Mouse (Mus musculus) MN1 (cell line): ENCODE measurements around the gene Olfr985.

Experiments used
- DNase-seq: peaks from one replicate; pipeline ENCODE4 v3.0.0-alpha.2; 2016; ENCODE audit warnings: low spot score

The Olfr985 gene

DNA sequence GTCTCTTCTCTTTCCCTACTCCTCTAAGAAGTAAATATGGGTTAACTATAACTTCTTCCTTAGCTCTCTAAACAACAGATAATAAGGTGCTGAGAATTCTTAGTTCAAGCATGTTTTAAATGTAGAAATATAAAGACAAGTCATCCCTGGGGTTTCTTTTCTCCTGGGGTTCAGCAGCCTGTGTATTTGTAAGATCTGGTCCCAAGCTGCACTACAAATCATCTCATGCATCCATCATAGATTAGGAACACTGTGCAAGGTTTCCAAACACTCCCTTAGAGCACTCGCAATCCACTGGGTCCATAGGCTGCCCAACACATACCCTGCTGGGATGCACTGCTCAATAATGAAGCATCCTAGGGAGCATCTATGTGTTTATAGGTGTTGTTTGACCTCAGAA is at the start of gene Olfr985:
Gene Olfr985, minus strand, starts transcription at position 101 of the 400 bp plus-strand sequence.
- no peak for DNase-seq

DNA sequence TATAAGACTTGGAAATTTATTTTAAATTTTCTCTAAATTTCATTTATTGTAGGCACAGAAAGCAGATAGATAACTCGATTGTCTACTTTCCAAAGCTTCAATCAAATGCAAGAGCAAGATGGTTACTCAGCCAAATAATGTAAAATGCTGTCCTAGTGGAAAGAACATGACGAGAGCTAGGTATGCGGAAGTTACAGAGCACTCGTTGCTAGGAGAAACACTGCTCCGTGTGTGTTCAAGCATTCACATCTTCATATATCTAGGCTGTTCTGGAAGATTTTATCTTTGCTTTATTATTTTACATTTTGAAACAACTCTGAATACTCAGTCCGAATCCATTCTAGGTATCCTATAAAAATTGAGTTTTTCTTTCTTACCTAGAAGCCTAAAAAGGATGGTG is 47.0 kb upstream of the Olfr985 start:
- DNase-seq, result no peak

DNA sequence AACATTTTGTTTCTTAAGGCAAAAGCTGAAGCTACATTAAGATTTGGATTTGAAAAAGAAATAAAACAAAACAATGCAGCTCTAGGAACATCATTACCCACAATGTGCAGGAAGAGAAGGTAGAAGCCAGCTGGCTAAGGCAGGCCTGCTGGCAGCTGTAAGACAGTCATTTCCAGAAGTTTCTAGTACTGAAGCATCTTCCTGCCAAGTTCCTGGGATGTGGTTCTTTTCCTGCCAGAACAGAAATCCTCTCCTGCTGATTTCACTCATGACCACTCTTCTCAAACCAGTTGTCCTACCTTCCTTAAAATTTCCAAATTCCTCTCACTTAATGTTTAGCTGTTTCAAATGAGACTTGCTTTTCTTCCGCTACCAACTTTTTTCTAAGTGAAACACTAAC is 36.5 kb upstream of the Olfr985 start:
- no peak for DNase-seq

DNA sequence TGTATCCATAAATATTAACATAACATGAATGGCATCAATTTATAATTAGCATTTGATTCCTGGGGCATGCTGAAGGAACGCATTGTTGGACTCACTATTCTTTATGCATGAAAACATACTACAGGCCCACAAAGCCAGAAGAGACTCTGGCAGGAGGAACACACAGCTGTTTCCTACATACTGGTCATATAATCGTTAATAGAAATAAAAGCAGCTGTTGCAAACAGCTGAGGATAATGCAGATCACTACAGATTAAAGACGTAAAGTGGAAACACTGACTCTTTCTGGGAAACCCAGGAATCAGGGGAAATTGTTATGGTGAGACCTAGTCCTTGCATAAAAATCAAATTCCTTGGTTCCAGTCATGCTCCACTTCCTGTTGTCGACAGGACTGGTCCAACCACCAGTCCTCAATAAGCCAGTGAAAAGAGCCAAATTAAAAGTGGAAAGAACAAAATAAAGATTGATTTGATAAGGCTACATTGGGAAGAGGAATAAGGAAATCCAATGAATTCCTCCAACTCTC is 25.2 kb upstream of the Olfr985 start:
- DNase-seq, result no peak

DNA sequence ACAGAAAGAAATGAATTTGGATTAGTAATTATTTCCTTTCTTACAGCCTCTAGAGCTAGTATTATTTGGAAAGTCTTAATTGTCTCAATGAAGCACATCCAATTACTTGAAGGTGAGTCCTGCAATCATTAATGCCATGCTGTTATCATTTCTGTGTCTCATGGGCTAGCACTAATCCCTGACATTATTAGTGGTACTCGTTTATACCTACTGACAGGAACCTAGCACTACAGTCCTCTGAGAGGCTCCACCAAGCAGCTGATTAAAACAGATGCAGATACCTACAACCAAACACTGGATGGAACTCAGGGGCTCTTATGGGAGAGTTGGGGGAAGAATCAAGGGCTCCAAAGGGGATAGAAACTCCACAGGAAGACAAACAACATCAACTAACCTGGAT is 11.6 kb upstream of the Olfr985 start:
- no peak for DNase-seq

DNA sequence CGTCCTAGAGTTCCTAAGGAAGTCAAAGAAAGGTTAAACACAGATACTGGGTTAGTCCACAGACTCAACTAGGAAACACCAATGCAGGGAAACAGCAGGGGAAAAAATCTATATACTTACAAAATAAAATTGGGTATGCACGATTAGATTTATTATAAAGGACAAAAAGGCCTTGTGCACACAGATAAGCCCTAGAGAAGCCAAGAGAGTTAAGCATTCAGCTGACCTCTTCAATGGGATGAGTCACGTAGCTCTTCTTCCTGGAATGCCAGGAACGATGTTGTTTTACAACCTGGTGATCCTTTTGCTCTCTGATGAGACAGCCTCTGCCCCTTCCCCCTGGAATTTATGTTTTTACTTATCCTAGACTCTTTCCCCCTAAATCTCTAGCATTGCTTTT is 9.5 kb upstream of the Olfr985 start:
- DNase-seq, result no peak

DNA sequence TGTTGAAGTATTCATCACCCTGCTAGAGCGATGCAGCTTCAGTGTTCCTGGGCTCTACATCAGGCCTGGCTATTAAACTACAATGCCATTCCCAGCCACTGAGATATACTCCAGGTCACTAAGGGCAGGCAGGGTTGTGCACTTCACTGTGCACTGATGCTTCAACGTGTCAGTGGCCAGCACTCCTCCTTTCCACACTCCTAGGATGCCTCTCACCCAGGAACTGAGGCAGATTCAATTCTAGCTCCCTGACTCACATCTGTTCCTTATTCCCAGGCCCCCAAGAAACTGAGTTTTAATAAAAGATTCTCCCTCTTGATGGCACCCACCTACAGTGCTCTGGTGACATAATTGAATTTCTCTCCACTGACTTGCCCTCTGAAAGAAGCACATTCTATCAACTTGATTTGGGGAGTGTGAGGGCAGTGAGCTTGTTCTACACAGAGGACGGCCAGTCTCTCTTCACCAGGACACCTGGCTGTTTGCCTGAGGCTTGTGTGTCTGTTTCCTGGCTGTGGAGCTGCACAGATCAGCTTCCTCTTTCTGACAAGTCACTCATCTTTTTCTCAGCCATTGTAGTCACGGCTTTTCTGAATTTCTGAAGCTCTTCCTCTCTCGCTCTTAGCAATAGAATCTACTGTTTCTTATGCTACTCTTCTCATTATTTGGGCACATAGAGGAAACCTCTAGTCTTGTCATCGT is 7.2 kb upstream of the Olfr985 start:
- no peak for DNase-seq

DNA sequence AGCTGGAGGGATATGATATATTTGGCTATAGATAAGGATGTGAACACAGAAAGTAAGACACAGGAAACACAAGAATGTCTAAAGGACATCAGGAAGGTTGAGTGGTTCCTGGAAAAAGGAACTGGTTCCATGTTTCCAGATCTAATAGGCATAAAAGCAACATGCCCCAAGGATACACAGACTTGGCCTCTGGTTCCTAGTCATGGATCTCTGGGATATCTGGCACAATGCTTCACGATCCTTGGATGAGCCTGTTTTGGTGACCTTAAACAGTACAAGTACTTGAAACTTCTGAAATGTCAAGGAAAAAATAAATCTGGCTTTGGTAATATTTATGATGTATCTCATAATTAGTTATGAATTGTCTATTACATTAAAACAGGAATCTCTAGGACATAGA is 572 bp upstream of the Olfr985 start:
- DNase-seq, result no peak

DNA sequence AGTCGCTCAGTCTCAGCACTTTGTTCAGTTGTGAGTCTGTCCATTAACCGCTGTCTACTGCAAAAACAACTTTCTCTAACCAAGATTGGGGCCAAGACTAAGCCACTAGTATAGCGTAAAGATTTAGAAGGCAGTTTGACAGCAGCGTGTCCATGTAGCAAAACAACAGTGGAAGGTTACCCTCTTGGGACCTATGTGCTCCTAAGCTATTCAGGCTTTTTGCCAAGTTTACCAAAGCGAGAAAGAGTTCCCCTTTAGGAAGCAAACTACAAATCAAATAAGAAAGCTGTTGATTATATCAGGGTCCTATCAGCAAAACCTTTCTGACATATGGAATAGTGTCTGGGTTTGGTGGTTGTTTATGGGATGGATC is 12.7 kb downstream of the Olfr985 start:
- DNase-seq, result no peak

DNA sequence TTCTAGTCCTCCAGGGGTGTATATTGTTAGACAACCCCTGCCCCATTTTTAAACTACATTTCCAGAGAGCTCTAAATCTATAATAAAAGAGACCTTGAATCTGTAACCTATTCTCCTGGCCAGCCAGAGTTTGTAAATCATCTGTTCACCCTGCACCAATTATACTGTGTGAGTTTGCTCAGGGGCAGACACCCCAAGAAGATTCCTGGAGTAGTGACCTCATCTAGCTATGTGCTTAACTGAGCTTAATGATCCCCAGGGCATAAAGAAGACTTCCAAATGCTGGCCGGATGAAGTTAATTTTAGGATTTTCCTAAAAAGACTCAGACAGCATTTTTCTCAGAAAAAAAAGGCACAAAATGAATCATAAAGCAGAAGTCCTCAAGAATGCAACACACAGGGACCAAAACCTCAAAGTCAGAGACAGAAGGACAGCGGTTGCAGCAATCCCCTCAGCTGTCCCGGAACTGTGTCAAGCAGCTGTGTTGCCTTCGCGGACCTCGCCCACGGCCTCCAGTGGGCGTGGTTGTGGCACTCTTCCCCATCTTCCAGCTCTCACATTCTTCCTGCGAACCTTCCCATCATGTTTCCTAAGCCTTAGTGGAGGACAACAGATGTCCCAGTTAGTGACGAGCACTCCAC is 13.2 kb downstream of the Olfr985 start:
- no peak for DNase-seq

DNA sequence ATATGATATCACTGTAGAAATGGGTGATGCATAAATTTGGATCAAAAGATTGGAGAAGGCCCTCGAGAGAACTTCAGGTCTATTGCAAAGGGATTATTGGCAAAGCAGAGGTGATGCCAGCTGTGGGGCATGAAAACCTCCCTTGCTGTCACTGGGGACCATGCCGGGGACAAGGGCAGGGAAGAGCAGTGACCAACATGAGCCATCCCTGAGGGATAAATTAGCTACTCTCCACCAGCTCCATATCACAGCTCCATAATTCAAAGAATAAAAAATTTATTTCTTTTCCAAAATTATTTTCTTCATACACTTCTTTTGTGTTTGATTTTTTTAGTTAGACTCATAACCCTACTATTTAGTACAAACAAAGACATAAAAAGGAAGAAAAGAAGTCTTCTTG is 15.9 kb downstream of the Olfr985 start, which contains the start of gene Olfr984:
Gene Olfr984, minus strand, starts transcription at position 101 of the 400 bp plus-strand sequence.
- no peak for DNase-seq

DNA sequence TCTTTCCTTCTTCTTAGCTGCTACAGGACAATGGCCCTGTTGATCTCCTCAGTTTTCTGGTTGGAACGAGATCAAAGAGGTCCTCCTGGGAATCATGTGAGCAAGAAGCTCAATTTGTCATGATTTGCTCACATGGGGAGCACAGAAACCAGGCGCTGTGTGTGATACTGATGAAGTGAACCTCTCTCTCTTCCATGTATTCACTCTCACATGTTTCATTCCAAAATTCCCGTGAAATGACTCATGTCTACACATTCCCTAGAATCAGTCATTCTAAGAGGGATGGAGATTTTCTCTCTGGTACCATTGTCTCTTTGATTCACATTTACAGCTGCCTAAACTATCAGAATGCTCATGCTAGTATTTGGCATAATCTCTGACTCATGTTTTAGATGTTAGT is 35.2 kb downstream of the Olfr985 start:
- DNase-seq, result no peak

DNA sequence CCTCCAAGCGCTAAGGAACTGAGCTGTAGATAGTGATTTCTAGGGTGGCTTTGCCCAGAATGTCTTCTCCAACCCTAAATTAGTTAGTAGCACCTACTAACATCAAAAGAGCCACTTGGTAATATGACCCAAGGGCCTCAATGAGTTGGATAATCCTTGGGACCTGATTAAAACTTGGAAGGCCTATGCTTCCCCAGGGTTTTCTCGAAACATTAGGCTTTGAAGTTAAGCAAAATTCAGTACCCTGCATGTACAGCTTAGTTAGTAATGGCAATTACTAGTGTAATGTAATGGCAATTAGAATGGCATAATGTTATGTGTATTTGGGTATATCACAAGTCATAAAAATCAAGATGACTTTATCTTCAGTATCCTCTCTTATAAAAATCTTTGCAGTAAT is 36.5 kb downstream of the Olfr985 start, which contains the start of gene Olfr983:
Gene Olfr983, minus strand, starts transcription at position 101 of the 400 bp plus-strand sequence.
- DNase-seq, result no peak
